Mouse (Mus musculus): ENCODE measurements around the gene Ncapg2.

DNA sequence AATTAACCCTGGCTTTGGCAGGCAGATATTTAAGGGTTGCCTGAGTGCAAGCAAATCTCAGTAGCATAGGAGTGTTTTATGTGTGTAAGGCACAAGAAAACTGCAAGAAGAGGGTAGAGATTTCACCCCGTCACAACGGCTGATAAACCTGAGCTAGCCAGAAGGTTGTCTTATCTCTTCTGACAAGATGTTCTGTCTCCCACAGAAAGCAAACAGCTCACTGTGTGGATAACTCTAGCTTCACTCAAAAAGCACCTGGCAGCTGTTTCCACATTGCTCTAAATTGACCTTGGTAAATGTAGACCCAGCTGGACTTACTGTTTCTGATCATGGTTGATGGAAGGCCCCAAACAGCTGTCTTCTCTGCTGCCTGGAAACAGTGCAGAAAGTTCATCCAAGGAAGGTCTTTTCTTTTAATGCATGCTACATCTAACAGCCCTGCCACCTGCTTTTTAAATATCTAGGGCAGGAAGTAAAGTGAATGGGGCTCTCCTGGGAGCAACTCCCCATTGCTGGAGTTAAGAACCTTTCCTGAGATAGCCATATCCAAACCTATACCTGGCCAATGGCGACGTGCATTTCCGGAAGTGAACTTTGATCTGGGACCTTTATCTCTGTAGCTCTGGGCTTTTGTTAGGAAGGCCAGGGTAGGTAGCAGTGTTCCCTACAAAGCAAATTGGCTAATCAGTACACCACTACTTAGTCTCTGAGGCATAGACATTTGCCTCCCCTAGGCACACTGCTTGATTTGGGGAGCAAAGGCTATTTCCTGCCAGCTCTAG is 85.6 kb downstream of the Ncapg2 start:
- TF ChIP-seq EP300 (IDR thresholded peaks at IDR 0.05; ENCODE audit: low read depth) = no peak
- no peak for TF ChIP-seq CTCF (IDR thresholded peaks at IDR 0.05; ENCODE audit: low read depth)

Measured in liver, postnatal 0 days (tissue).